Mouse (Mus musculus) erythroblast, embryonic 14.5 days (primary cell): Measurements from ENCODE around the gene Podnl1. TPM values are rescaled to one million over a fixed set of nuclear protein-coding genes. Genes with fewer than 3 reads are reported as not detected.

ENCODE experiments used
- H3K27me3 ChIP-seq: 2 replicates; pipeline ENCODE4 v1.6.1; 2012; ENCODE audit warnings: inconsistent platforms; ENCODE audit not compliant: control insufficient read depth
- H3K36me3 ChIP-seq: 2 replicates; pipeline ENCODE4 v1.6.1; 2012; ENCODE audit warnings: mild to moderate bottlenecking, inconsistent platforms; ENCODE audit not compliant: control insufficient read depth
- H3K4me1 ChIP-seq: 2 replicates; pipeline ENCODE4 v1.6.1; 2012; ENCODE audit warnings: inconsistent platforms; ENCODE audit not compliant: control insufficient read depth
- H3K4me3 ChIP-seq: replicated peaks from 2 replicates; pipeline ENCODE3; 2012; ENCODE audit warnings: moderate library complexity, mild to moderate bottlenecking, inconsistent platforms
- H3K9me3 ChIP-seq: 2 replicates; pipeline ENCODE4 v1.6.1; 2012; ENCODE audit warnings: low read length, inconsistent platforms, mixed read lengths; ENCODE audit not compliant: control insufficient read depth
- GATA1 ChIP-seq: IDR thresholded peaks from 2 replicates; pipeline ENCODE4 v1.6.1; 2012; ENCODE audit warnings: low read length, inconsistent platforms, mixed read lengths
- TAL1 ChIP-seq: IDR thresholded peaks from 3 replicates; pipeline ENCODE4 v1.6.1; 2012; ENCODE audit warnings: low read length, inconsistent platforms, mixed read lengths
- polyA plus RNA-seq: library from polyadenylated mRNA; stranded (reverse); fragments of >175 nt; gene quantifications from 2 replicates; pipeline ENCODE4 v1.2.3, GENCODE M21; 2012

Gene Podnl1
- polyA plus RNA-seq, 1 experiment = not detected

DNA sequence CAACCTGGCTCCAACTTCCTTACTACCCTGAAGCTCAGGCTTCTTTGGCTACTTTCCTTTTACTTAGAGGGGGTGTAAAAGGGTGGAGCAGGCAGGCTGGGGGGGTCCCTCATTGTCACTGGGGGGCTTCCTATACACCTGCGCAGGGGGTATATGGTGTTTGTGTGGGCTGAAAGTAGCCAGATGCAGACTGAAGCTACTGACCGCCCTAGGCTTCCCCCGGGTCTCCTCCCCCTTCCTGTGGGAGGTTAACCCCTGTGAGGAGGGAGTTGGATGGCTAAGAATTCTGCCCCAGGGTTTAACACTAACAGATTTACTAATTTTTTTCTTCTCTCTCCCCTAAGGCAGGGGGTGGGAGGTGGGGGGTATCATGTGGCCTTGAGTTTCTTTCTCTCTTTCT lies 50.8 kb downstream of the Podnl1 start:
- H3K36me3 ChIP-seq = no peaks in the 10 kb centered on the region; the same call in 1 of the 2 replicates
- H3K4me1 ChIP-seq = peaks cover 13% of the 10 kb centered on the region
- no peak for TF ChIP-seq GATA1
- no peak for TF ChIP-seq TAL1
- no peaks in the 10 kb centered on the region for H3K27me3 ChIP-seq
- no peak overlapping the region for H3K4me3 ChIP-seq
- H3K9me3 ChIP-seq = no peaks in the 10 kb centered on the region

DNA sequence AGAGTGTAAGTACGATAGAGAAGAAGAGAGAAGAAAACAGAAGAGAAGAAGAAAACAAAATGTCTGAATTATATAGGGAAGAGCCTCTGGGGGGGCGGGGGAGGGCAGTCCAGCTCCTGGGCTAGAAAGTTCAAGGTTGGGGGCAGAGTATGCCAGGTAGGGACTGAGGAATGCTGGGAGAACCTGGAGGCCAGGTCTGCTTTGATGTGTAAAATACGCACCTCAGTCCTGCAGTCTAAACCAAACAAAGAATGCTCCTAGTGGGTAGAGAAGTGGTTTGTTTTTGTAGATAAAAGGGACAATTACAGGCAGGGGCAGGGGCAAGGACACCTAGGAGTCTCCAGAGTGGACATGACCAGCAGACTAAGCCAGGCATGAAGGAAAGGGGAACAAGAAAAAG lies 51.6 kb downstream of the Podnl1 start:
- peaks cover 13% of the 10 kb centered on the region for H3K4me1 ChIP-seq
- H3K27me3 ChIP-seq = peaks cover 7% of the 10 kb centered on the region
- TF ChIP-seq GATA1 (no peak), TAL1 (no peak)
- no peaks in the 10 kb centered on the region; the same call in 1 of the 2 replicates for H3K36me3 ChIP-seq
- H3K9me3 ChIP-seq = no peaks in the 10 kb centered on the region
- H3K4me3 ChIP-seq = no peak overlapping the region

DNA sequence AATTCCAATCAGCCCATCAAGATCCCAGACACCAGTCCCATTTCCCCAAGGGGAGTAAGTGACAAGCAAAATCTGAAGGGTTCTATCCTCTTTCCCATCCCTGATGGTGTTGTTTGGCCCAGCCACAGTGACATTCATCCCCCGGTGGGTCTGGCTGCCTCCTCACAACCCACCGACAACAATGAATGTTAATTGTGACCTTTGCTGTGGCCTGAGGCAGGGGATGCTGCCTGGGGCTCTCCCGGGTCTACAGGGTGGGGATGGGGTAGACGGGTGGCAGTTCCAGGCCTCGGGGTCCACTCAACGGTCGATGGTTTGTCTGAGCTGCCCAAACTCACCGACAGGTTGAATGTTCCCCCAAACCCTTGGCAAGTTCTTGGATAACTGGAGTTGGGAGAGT lies 52.8 kb downstream of the Podnl1 start:
- peaks cover 13% of the 10 kb centered on the region for H3K4me1 ChIP-seq
- H3K9me3 ChIP-seq = no peaks in the 10 kb centered on the region
- H3K27me3 ChIP-seq = peaks cover 19% of the 10 kb centered on the region
- H3K4me3 ChIP-seq = no peak overlapping the region
- no peaks in the 10 kb centered on the region; the same call in 1 of the 2 replicates for H3K36me3 ChIP-seq
- no peak for TF ChIP-seq GATA1
- TF ChIP-seq TAL1 = no peak

DNA sequence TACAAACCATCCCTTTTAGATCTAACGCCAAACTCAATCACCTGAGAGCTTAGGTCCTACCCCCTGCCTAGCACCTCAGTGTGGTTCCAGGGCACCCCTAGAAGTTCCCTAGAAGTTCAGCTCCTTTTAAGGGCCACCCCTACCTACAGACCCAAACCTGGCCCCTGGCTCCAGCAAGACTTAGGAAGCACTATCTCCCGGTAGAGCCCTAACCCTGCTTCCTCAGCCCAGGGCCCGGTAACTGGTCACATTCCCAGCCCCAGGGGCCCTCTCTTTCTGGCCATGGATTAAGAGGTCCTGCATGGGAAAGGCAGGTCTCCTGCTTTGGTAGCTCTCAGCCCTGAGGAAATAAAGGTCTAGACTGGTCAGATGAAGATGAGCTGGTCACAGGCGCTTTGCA lies 54.2 kb downstream of the Podnl1 start:
- TF ChIP-seq GATA1 (no peak), TAL1 (no peak)
- Histone ChIP-seq H3K9me3 (no peaks in the 10 kb centered on the region; the same call in 1 of the 2 replicates), H3K36me3 (no peaks in the 10 kb centered on the region), H3K4me1 (peaks cover 19% of the 10 kb centered on the region), H3K4me3 (no peak overlapping the region), H3K27me3 (peaks cover 32% of the 10 kb centered on the region)

DNA sequence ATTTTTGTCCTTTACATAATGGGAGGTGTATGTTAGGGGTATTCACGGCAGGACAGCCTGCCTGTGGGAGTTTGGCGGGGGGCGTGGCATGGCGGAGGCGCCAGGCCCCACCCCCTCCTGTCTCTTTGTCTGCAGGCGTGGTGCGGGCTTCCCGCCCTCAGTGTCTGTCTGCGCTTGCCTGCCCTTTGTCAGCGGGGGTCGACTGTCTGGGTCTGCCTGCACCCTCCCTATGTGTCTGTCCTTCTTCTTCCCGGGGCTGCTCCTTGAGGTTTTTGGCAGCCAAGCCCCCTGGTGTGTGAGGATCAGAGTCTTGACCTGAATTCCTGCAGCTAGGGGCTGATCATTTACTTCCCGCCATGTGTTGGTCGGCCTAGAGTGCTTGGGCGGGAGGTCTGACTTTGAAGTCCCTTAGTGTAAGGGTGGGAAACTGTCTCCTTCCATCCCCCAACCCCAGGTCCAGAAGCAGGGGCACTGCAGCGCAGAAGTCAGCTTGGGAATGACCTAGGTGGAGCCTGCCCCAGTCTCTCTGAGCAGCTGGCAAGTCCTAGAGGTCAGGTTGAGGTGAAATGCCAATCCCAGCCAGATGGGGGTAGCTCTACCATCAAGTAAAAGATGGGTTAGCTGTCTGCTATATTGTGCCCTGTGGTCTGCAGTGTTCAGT lies 54.9 kb downstream of the Podnl1 start:
- H3K4me1 ChIP-seq = peaks cover 19% of the 10 kb centered on the region
- TF ChIP-seq TAL1 = no peak
- no peak for TF ChIP-seq GATA1

More for the DNA sequence above, 54.9 kb downstream of the Podnl1 start:
- peaks cover 37% of the 10 kb centered on the region for H3K27me3 ChIP-seq
- H3K4me3 ChIP-seq = no peak overlapping the region
- no peaks in the 10 kb centered on the region for H3K36me3 ChIP-seq
- peaks cover 3% of the 10 kb centered on the region; the same call in 1 of the 2 replicates for H3K9me3 ChIP-seq

Other genes starting within 250 kb of the Podnl1 start
- 0.04 and 0.08 TPM in 2 replicates for gene Adgrl1, start 225.9 kb upstream of the Podnl1 start, polyA plus RNA-seq
- not detected in 2 replicates for gene Gm10644, start 170.8 kb upstream of the Podnl1 start, polyA plus RNA-seq
- 56.4 and 58.6 TPM in 2 replicates for gene Asf1b, start 170.5 kb upstream of the Podnl1 start, polyA plus RNA-seq
- 2.3 and 2.7 TPM in 2 replicates for gene Prkaca, start 153.0 kb upstream of the Podnl1 start, polyA plus RNA-seq
- 37.5 and 42.8 TPM in 2 replicates for gene Samd1, start 128.3 kb upstream of the Podnl1 start, polyA plus RNA-seq
- 0.34 and 0.71 TPM in 2 replicates for gene 1700067K01Rik, start 124.5 kb upstream of the Podnl1 start, polyA plus RNA-seq
- not detected in 2 replicates for gene 2210011C24Rik, start 113.8 kb upstream of the Podnl1 start, polyA plus RNA-seq
- 0.01 TPM in 1 of 2 replicates, not detected in the other for gene Palm3, start 104.5 kb upstream of the Podnl1 start, polyA plus RNA-seq
- 0.02 TPM in 1 of 2 replicates, not detected in the other for gene Il27ra, start 83.4 kb upstream of the Podnl1 start, polyA plus RNA-seq
- gene Rln3, start 81.0 kb upstream of the Podnl1 start, polyA plus RNA-seq = not detected in 2 replicates
- not detected in 2 replicates for gene Gm10643, start 60.9 kb upstream of the Podnl1 start, polyA plus RNA-seq
- 3.9 and 4.7 TPM in 2 replicates for gene Rfx1, start 59.2 kb upstream of the Podnl1 start, polyA plus RNA-seq
- gene Dcaf15, start 21.2 kb upstream of the Podnl1 start, polyA plus RNA-seq = 4.7 and 4.9 TPM in 2 replicates
- gene Cc2d1a, start 21.9 kb downstream of the Podnl1 start, polyA plus RNA-seq = 1.0 and 1.4 TPM in 2 replicates
- not detected in 2 replicates for gene 4930432K21Rik, start 22.0 kb downstream of the Podnl1 start, polyA plus RNA-seq
- gene Nanos3, start 59.2 kb downstream of the Podnl1 start, polyA plus RNA-seq = not detected in 2 replicates
- gene Zswim4, start 111.1 kb downstream of the Podnl1 start, polyA plus RNA-seq = 0.44 and 0.65 TPM in 2 replicates
- gene D8Ertd738e, start 123.7 kb downstream of the Podnl1 start, polyA plus RNA-seq = 43.2 and 62.9 TPM in 2 replicates
- gene Mri1, start 131.3 kb downstream of the Podnl1 start, polyA plus RNA-seq = 2.2 and 2.5 TPM in 2 replicates
- 0.59 and 1.8 TPM in 2 replicates for gene Ccdc130, start 144.4 kb downstream of the Podnl1 start, polyA plus RNA-seq